Mouse (Mus musculus) regulatory T cell (primary cell): ENCODE data around the gene Kif16b.

Source experiments
- in situ Hi-C: fragments of 300-600 bp; cut with MboI, MseI; formaldehyde crosslinking; loops from one replicate; pipeline ENCODE4 v1.15.1; 2025; ENCODE audit warnings: high pct_unique_total_duplicates

Kif16b gene

GRCm38 (mm10) chr2:142900862-142901805, at the start of gene Kif16b:
Kif16b (minus strand) TSS chr2:142901531.
- in situ Hi-C loops = no loop called here

- in situ Hi-C loops = no loop called here
These were observed 39.7 kb upstream of the Kif16b start for GRCm38 (mm10) chr2:142940899-142941642.

GRCm38 (mm10) chr2:142930445-142930844, 29.1 kb upstream of the Kif16b start:
- in situ Hi-C loops = no loop called here

- in situ Hi-C loops = no loop called here
These were observed 28.1 kb upstream of the Kif16b start for GRCm38 (mm10) chr2:142929226-142930112.

- in situ Hi-C loops = no loop called here
These were observed 9.6 kb upstream of the Kif16b start for GRCm38 (mm10) chr2:142910808-142911388.

- in situ Hi-C loops = loop anchor here (5.0 kb wide), 1 partner anchor 158 kb away; no protein-coding TSS in a partner anchor
These were observed 7.9 kb upstream of the Kif16b start for GRCm38 (mm10) chr2:142909213-142909612.

- in situ Hi-C loops = loop anchor here (5.0 kb wide), 1 partner anchor 160 kb away; no protein-coding TSS in a partner anchor
These were observed 5.7 kb upstream of the Kif16b start for GRCm38 (mm10) chr2:142907056-142907455.

GRCm38 (mm10) chr2:142902905-142903895, 1.9 kb upstream of the Kif16b start:
- in situ Hi-C loops = no loop called here

- in situ Hi-C loops = no loop called here
These were observed 1.0 kb downstream of the Kif16b start for GRCm38 (mm10) chr2:142900120-142900861.

- in situ Hi-C loops = no loop called here
These were observed 7.6 kb downstream of the Kif16b start for GRCm38 (mm10) chr2:142893780-142894179.

- in situ Hi-C loops = no loop called here
These were observed 10.0 kb downstream of the Kif16b start for GRCm38 (mm10) chr2:142891283-142891682.

- in situ Hi-C loops = no loop called here
These were observed 16.9 kb downstream of the Kif16b start for GRCm38 (mm10) chr2:142884456-142884855.

GRCm38 (mm10) chr2:142883625-142883994, 17.7 kb downstream of the Kif16b start:
- in situ Hi-C loops = no loop called here

GRCm38 (mm10) chr2:142882871-142883624, 18.3 kb downstream of the Kif16b start:
- in situ Hi-C loops = no loop called here

GRCm38 (mm10) chr2:142882466-142882865, 18.9 kb downstream of the Kif16b start:
- in situ Hi-C loops = no loop called here

- in situ Hi-C loops = no loop called here
These were observed 20.2 kb downstream of the Kif16b start for GRCm38 (mm10) chr2:142881177-142881576.

GRCm38 (mm10) chr2:142879257-142879818, 22.0 kb downstream of the Kif16b start:
- in situ Hi-C loops = no loop called here

- in situ Hi-C loops = no loop called here
These were observed 24.7 kb downstream of the Kif16b start for GRCm38 (mm10) chr2:142876636-142877035.
